Mouse (Mus musculus) cerebellum, adult 2 months (tissue): ENCODE data around the gene Mob2.

Experiments used
- CTCF ChIP-seq: fragments of 200-500 bp; IDR thresholded peaks from 2 replicates; pipeline ENCODE4 v1.5.1; 2011; ENCODE audit warnings: low read depth, mild to moderate bottlenecking, control low read depth, low read length, moderate library complexity, borderline replicate concordance; ENCODE audit not compliant: insufficient read depth
- POLR2A ChIP-seq: fragments of 200-500 bp; IDR thresholded peaks from 2 replicates; pipeline ENCODE4 v1.6.1; 2011; ENCODE audit warnings: low read length, control low read depth, borderline replicate concordance; ENCODE audit not compliant: insufficient read depth

GRCm38 (mm10) chr7:141988314-141988806 lies 72.5 kb downstream of the Mob2 start:
- TF ChIP-seq CTCF (no peak), POLR2A (no peak)
